25 mouse cellular contexts compared by ENCODE assay signal in genomic region chr17:11837121-11837520, GRCm38 (mm10).
DNase-seq lines count a peak whose midpoint lies in the region; ATAC-seq and TF ChIP-seq lines count a peak whose summit lies in the region.
"Had no signal": no experiment of that assay in that cellular context is flagged by ENCODE, and none has a peak within 500 bp of the region (broad histone marks: within the 10 kb centered on the region; RNA-seq: fewer than 3 reads in every experiment).

No protein-coding gene starts in this region.

- no peaks in the 10 kb centered on the region for H3K79me2 ChIP-seq in CH12.LX (replicated peaks; ENCODE audit: control insufficient read depth, extremely low read depth, insufficient read depth, poor library complexity, severe bottlenecking)

- H3K9ac ChIP-seq in CH12.LX (ENCODE audit: insufficient read depth, low read depth) = no peak overlapping the region
- H3K9ac ChIP-seq: embryonic facial prominence, embryonic 13.5 days; embryonic facial prominence, embryonic 15.5 days; forebrain, embryonic 12.5 days had no signal

- no peaks in the 10 kb centered on the region for H3K9me3 ChIP-seq in CH12.LX (replicated peaks; ENCODE audit: low read length)
- H3K9me3 ChIP-seq: embryonic facial prominence, embryonic 13.5 days; embryonic facial prominence, embryonic 15.5 days; forebrain, embryonic 10.5 days; forebrain, embryonic 12.5 days had no signal

- no peak for TF ChIP-seq POLR2A in CH12.LX (IDR thresholded peaks at IDR 0.05; ENCODE audit: low read depth, low read length)

- no peaks in the 10 kb centered on the region for H3K36me3 ChIP-seq in CH12.LX (replicated peaks in 1 of 2; ENCODE audit: control insufficient read depth in 1 of 2, insufficient read depth in 1 of 2, low read length in 1 of 2)
- H3K36me3 ChIP-seq: embryonic facial prominence, embryonic 13.5 days; embryonic facial prominence, embryonic 15.5 days; forebrain, embryonic 10.5 days; forebrain, embryonic 12.5 days had no signal

- dilution Hi-C loops in CH12.LX (cut with MboI; ENCODE audit: extremely low pct_ligation_motif_present, extremely low pct_unique_long_range_greater_than_20kb, low sequenced_read_pairs) = no loop called here

- intact Hi-C loops in heart, postnatal 10 days (cut with DNase I) = no loop called here

- no peak for TF ChIP-seq RAD21 in CH12.LX (IDR thresholded peaks at IDR 0.05; ENCODE audit: low read depth, low read length)

- H3K27me3 ChIP-seq in CH12.LX (replicated peaks) = no peaks in the 10 kb centered on the region
- H3K27me3 ChIP-seq: embryonic facial prominence, embryonic 13.5 days; embryonic facial prominence, embryonic 15.5 days; forebrain, embryonic 12.5 days had no signal

- H3K27ac ChIP-seq in CH12.LX (ENCODE audit: insufficient read depth, low read depth) = no peak overlapping the region
- H3K27ac ChIP-seq: embryonic facial prominence, embryonic 13.5 days; embryonic facial prominence, embryonic 15.5 days; forebrain, embryonic 10.5 days; forebrain, embryonic 12.5 days had no signal

- peak; percentile 59 for ATAC-seq in granulocyte monocyte progenitor cell, adult 5-6 weeks (replicated peaks; ENCODE audit: poor library complexity, severe bottlenecking)
- peak; percentile 48; the same call in 1 of the 2 replicates for ATAC-seq in megakaryocyte progenitor cell, adult 5-6 weeks (replicated peaks; ENCODE audit: poor library complexity)
- ATAC-seq: CD4-positive, CD25-positive, alpha-beta regulatory T cell, adult 4 months; forebrain, embryonic 14.5 days; forebrain, embryonic 16.5 days had no signal

- in situ Hi-C loops in CH12.LX (cut with MboI; ENCODE audit: low pct_ligation_motif_present, low pct_unique_long_range_greater_than_20kb, low sequenced_read_pairs) = no loop called here

- no peak overlapping the region for H3K4me2 ChIP-seq in CH12.LX (ENCODE audit: insufficient read depth, low read depth, poor library complexity, severe bottlenecking)
- H3K4me2 ChIP-seq: embryonic facial prominence, embryonic 13.5 days; embryonic facial prominence, embryonic 15.5 days; forebrain, embryonic 12.5 days had no signal

- H3K4me1 ChIP-seq in CH12.LX (ENCODE audit: control insufficient read depth in 1 of 2, insufficient read depth in 2 of 2) = peaks cover 0 to 10% of the 10 kb centered on the region in 2 experiments; a peak in 2 of 4 replicates
- H3K4me1 ChIP-seq: embryonic facial prominence, embryonic 13.5 days; embryonic facial prominence, embryonic 15.5 days; forebrain, embryonic 12.5 days had no signal

- peak; percentile 64 for DNase-seq in heart, adult 11 months
- no peak for DNase-seq in heart, postnatal 10 days
- DNase-seq in CH12.LX (ENCODE audit: extremely low read depth) = peak; percentile 17
- no peak for DNase-seq in spleen, postnatal 14 days (ENCODE audit: low spot score in 2 of 2)
- DNase-seq in thymus, postnatal 4 days = no peak
- DNase-seq: adrenal gland, adult 2 months; adrenal gland, postnatal 10 days; adrenal gland, postnatal 25 days; B cell, adult 2 months; cerebellum, adult 11-12 months; cerebellum, adult 2 months; cerebellum, adult 9-10 months; cerebellum, postnatal 10 days; cerebellum, postnatal 25 days; embryo, embryonic 11 days had no signal

- TF ChIP-seq EP300 in CH12.LX (IDR thresholded peaks at IDR 0.05; ENCODE audit: low read length) = no peak

- no peak for TF ChIP-seq CTCF in CH12.LX (conservative IDR thresholded peaks at IDR 0.05 in 1 of 2, IDR thresholded peaks at IDR 0.05 in 1 of 2; ENCODE audit: low read depth in 2 of 2, low read length in 2 of 2)

- no peak overlapping the region for H3K4me3 ChIP-seq in CH12.LX (replicated peaks in 1 of 3; ENCODE audit: low read depth in 2 of 3, low read length in 2 of 3, poor library complexity in 1 of 3)
- H3K4me3 ChIP-seq: embryonic facial prominence, embryonic 13.5 days; embryonic facial prominence, embryonic 15.5 days; erythroblast, embryonic 14.5 days; forebrain, embryonic 10.5 days; forebrain, embryonic 12.5 days had no signal

TF ChIP-seq in CH12.LX, 34 proteins besides CTCF, POLR2A, EP300 and RAD21:
- TF ChIP-seq TBP (conservative IDR thresholded peaks at IDR 0.05; ENCODE audit: low read depth, low read length) = no peak
- peak; percentile 66 for TF ChIP-seq NRF1 (IDR thresholded peaks at IDR 0.05; ENCODE audit: low read depth, low read length)
- no peak for TF ChIP-seq ZMIZ1 (IDR thresholded peaks at IDR 0.05; ENCODE audit: low read depth, low read length)

Comparison
In these comparisons a context has a peak if more than half of its experiments do, and no peak if none do; other contexts are left out.
1. DNase-seq: peak in heart, adult 11 months (single experiment) and CH12.LX (single experiment); none in heart, postnatal 10 days (0 of 2), spleen, postnatal 14 days (0 of 2) and thymus, postnatal 4 days (single experiment).